Mouse (Mus musculus): ENCODE measurements around the gene Dynlt3.
"Not testable (repeated sequence)": the region's sequence is repeated elsewhere in the genome, so short reads cannot be mapped to it uniquely, and the experiment has no call there.

The Dynlt3 gene

DNA sequence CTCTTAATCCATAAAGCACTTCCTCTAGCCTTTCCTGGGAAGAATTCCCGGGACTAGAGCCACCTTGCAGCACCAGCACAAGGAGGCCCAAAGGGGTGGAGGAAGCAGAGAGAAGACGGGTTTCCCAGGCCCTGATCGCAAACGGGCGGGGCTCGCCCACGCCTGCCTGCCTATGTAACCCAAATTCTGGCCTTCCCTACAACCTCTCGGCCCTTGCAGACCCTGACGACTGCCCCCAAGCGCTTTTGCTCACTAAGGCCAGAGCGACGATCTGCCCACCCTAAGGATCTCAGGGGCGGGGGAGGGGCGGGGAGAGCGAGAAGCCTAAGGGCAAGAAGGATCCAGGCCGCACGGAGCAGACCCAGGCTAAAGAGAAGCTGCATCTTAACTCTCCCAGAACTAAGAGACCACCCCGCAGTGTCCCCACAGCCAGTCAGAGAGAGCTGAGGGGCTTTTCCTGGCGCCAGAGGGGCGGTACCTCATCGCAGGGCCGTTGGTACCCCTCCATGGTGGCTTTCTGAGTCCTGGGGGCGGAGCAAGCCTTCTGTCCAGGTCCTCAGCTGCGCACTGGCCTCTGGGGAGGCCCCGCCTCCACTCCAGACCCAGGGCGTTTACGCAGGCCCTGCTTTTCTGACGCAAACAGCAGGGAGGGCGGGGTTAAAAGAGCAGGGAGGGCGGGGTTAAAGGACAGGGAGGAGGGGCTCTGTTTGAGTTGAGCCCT lies at the start of gene Dynlt3:
Gene Dynlt3, minus strand, starts transcription at position 613 of the 721 bp plus-strand sequence.
- peak; percentile 78 for DNase-seq (ENCODE audit: low spot score)

GRCm38 (mm10) chrX:9699815-9700214 lies 37.0 kb upstream of the Dynlt3 start:
- no peak for DNase-seq (ENCODE audit: low spot score)

- DNase-seq (ENCODE audit: low spot score), result no peak
Observed at GRCm38 (mm10) chrX:9695997-9696396, 33.2 kb upstream of the Dynlt3 start.

GRCm38 (mm10) chrX:9672040-9672439 lies 9.2 kb upstream of the Dynlt3 start:
- DNase-seq (ENCODE audit: low spot score), result no peak

DNA sequence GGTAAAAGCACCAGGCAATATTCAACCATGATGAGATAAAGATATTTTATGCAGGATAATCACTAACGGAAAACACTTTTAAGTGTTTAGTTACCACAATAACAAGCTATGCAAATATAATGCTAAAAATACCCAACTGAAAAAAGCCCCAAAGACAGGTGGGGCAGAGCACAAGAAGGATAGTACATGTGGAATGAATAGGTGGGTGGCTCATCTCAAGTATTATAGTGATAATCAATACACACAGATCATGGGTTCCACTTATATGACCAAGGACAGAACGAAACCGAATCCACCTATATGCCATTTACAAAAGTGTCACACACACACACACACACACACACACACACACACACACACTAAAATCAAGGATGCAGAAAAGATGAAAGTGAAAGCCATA lies 8.6 kb upstream of the Dynlt3 start:
- no peak for DNase-seq (ENCODE audit: low spot score)

DNA sequence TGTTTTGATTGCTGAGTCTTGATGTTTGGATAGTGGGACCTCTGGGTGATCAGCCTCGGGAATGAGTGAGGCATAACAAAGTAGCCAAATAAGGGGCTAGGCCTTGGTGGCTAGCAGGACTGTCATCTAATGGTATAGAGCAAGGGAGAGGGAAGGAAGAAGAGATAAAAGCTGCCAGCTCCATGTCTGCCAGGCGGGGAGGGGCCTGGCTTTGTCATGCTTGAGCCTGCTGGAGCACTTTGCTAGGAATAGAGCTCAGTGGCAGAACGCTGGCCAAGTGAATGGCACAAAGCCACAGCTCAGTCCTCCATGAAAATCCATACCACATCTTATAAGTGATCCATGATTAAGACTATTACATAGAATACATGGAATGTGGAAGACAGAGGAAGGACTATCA lies 10.0 kb downstream of the Dynlt3 start:
- DNase-seq (ENCODE audit: low spot score), result no peak

DNA sequence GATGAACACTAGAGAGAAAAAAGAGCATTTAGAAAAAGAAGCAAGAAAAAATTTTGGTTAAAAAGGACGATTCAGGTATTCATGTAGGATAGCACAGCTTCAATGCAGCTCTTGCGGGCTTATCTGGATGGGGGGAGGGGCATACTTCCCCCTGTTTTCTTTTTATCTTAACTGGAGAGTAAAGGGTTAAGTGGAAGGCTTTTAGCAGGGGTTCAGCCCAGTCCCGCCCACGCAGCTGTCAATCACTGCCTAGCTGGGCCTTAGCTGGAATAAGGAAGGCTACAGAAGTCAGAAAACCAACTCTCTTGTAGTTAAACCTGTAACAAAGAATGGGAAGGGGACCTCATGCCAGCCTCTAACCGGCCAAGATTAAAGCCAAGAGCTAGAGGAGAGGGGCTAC lies 22.2 kb downstream of the Dynlt3 start:
- DNase-seq (ENCODE audit: low spot score), result not testable (repeated sequence)

- DNase-seq (ENCODE audit: low spot score), result not testable (repeated sequence)
Observed at GRCm38 (mm10) chrX:9640126-9640525, 22.7 kb downstream of the Dynlt3 start.

Data from testis, postnatal 14 days (tissue).